Mouse (Mus musculus) lung, embryonic 14.5 days (tissue): ENCODE measurements at regions not wholly inside any gene's neighbourhood (a gene's known extent, or its start where the extent isn't known, plus 50 kb on each side); places are given as distances from the start of the nearest gene placed in this dataset.

Experiments used
- ATAC-seq: fragments of 200-750 bp; cut with Nextera tagmentation; 2 replicates; pipeline ENCODE4 v1.8.0; 2017; ENCODE audit warnings: mild to moderate bottlenecking, moderate TSS enrichment, moderate library complexity; ENCODE audit not compliant: insufficient read depth
- DNase-seq: peaks from one replicate; pipeline ENCODE4 v3.0.0-alpha.2; 2015
- H3K27ac ChIP-seq: fragments of 300-500 bp; sonication (generic); 2 replicates; pipeline ENCODE4 v1.5.1; 2014; ENCODE audit warnings: low read depth, mild to moderate bottlenecking, moderate library complexity
- H3K27me3 ChIP-seq: fragments of 300-500 bp; sonication (generic); 2 replicates; pipeline ENCODE4 v1.6.1; 2014; ENCODE audit warnings: low read length, control low read depth; ENCODE audit not compliant: insufficient read depth
- H3K36me3 ChIP-seq: fragments of 300-500 bp; sonication (generic); 2 replicates; pipeline ENCODE4 v1.6.1; 2014; ENCODE audit warnings: control low read depth; ENCODE audit not compliant: insufficient read depth
- H3K4me1 ChIP-seq: fragments of 300-500 bp; sonication (generic); 2 replicates; pipeline ENCODE4 v1.6.1; 2014; ENCODE audit warnings: antibody characterized with exemption, control low read depth; ENCODE audit not compliant: insufficient read depth
- H3K4me2 ChIP-seq: fragments of 300-500 bp; sonication (generic); 2 replicates; pipeline ENCODE4 v1.6.1; 2014; ENCODE audit warnings: mild to moderate bottlenecking
- H3K4me3 ChIP-seq: fragments of 300-500 bp; sonication (generic); 2 replicates; pipeline ENCODE4 v1.5.1; 2014; ENCODE audit warnings: low read depth, low read length
- H3K9ac ChIP-seq: fragments of 300-500 bp; sonication (generic); 2 replicates; pipeline ENCODE4 v1.6.1; 2014
- H3K9me3 ChIP-seq: fragments of 300-500 bp; sonication (generic); 2 replicates; pipeline ENCODE4 v1.6.1; 2016; ENCODE audit warnings: low read depth, low read length, control low read depth
- CTCF ChIP-seq: IDR thresholded peaks from 2 replicates; pipeline ENCODE4 v1.5.1; 2016; ENCODE audit warnings: antibody characterized with exemption, low read depth
- WGBS: fragments of 180-500 bp; shearing (Covaris S2); extraction: QIAGEN DNeasy Blood & Tissue Kit; methylation state at CpG from one replicate; pipeline ENCODE4 v1.1.7; 2014; 5-methylcytosine and 5-hydroxymethylcytosine counted together

GRCm38 (mm10) chr17:83935232-83935631 lies 87.5 kb upstream of the Haao start:
- Histone ChIP-seq H3K4me3 (no peak overlapping the region), H3K4me2 (no peak overlapping the region), H3K27ac (no peak overlapping the region), H3K9me3 (no peaks in the 10 kb centered on the region), H3K4me1 (peaks cover 17% of the 10 kb centered on the region), H3K36me3 (no peaks in the 10 kb centered on the region), H3K27me3 (no peaks in the 10 kb centered on the region), H3K9ac (no peak overlapping the region)
- no peak for TF ChIP-seq CTCF
- DNase-seq: no peak
- WGBS: 65% methylated on average over 5 of the region's 5 CpGs
- ATAC-seq: no peak

DNA sequence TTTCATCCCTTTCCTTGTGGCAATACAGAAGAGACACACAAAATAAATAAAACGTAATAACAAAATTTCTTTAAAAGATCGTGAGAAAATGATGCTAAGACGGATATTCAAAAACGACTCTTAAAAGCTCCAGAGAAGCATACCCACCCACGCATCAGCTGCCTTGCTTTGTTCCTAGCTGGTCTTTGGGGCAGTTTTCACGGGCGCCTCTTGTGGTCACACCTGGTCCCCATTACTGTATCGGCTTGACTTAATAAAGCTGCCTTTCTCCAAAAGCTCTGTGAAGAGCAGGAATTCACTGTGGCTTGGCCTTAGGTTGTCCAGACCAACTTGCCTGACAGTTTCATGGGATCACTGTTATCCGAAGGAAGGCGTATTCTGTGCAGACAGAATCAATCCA lies 86.0 kb upstream of the Haao start:
- DNase-seq (no peak), ATAC-seq (no peak)
- Histone ChIP-seq H3K27me3 (no peaks in the 10 kb centered on the region), H3K36me3 (no peaks in the 10 kb centered on the region), H3K9me3 (no peaks in the 10 kb centered on the region), H3K4me2 (no peak overlapping the region), H3K4me1 (peaks cover 11% of the 10 kb centered on the region), H3K27ac (no peak overlapping the region), H3K9ac (no peak overlapping the region), H3K4me3 (no peak overlapping the region)
- TF ChIP-seq CTCF: no peak
- WGBS: 83% methylated on average over 10 of the region's 10 CpGs

- H3K4me1 ChIP-seq: no peaks in the 10 kb centered on the region
- H3K9me3 ChIP-seq: no peaks in the 10 kb centered on the region
- H3K36me3 ChIP-seq: no peaks in the 10 kb centered on the region
- H3K27me3 ChIP-seq: no peaks in the 10 kb centered on the region
- TF ChIP-seq CTCF: no peak
- no peak overlapping the region for H3K4me2 ChIP-seq
- 70% methylated on average over 5 of the region's 5 CpGs for WGBS
- H3K27ac ChIP-seq: no peak overlapping the region
- no peak overlapping the region for H3K9ac ChIP-seq
- no peak for DNase-seq
- no peak overlapping the region for H3K4me3 ChIP-seq
- ATAC-seq: no peak
Observed at GRCm38 (mm10) chr17:83930401-83930800, 82.6 kb upstream of the Haao start.

- Histone ChIP-seq H3K4me3 (no peak overlapping the region), H3K36me3 (no peaks in the 10 kb centered on the region), H3K27me3 (no peaks in the 10 kb centered on the region), H3K27ac (no peak overlapping the region), H3K9me3 (no peaks in the 10 kb centered on the region), H3K9ac (no peak overlapping the region), H3K4me1 (no peaks in the 10 kb centered on the region), H3K4me2 (no peak overlapping the region)
- ATAC-seq (no peak), DNase-seq (no peak)
- TF ChIP-seq CTCF: no peak
- 65% methylated on average over 6 of the region's 6 CpGs for WGBS
Observed at GRCm38 (mm10) chr17:83927749-83928387, 80.1 kb upstream of the Haao start.

- Histone ChIP-seq H3K9ac (no peak overlapping the region), H3K27me3 (no peaks in the 10 kb centered on the region), H3K27ac (no peak overlapping the region), H3K36me3 (no peaks in the 10 kb centered on the region), H3K9me3 (no peaks in the 10 kb centered on the region), H3K4me1 (no peaks in the 10 kb centered on the region), H3K4me2 (no peak overlapping the region), H3K4me3 (no peak overlapping the region)
- ATAC-seq (no peak), DNase-seq (peak; percentile 39)
- TF ChIP-seq CTCF: no peak
- WGBS: 45% methylated on average over 16 of the region's 16 CpGs
Observed at GRCm38 (mm10) chr17:83924259-83924922, 76.6 kb upstream of the Haao start.

GRCm38 (mm10) chr17:83920894-83921293 lies 73.1 kb upstream of the Haao start:
- H3K4me3 ChIP-seq: no peak overlapping the region
- H3K4me1 ChIP-seq: peaks cover 19% of the 10 kb centered on the region
- H3K27me3 ChIP-seq: no peaks in the 10 kb centered on the region
- ATAC-seq (no peak), DNase-seq (no peak)
- 72% methylated on average over 8 of the region's 8 CpGs for WGBS
- no peaks in the 10 kb centered on the region for H3K36me3 ChIP-seq
- no peak overlapping the region for H3K9ac ChIP-seq
- H3K27ac ChIP-seq: no peak overlapping the region
- no peaks in the 10 kb centered on the region for H3K9me3 ChIP-seq
- no peak overlapping the region for H3K4me2 ChIP-seq
- TF ChIP-seq CTCF: no peak

- Histone ChIP-seq H3K4me1 (peaks cover 20% of the 10 kb centered on the region), H3K27me3 (no peaks in the 10 kb centered on the region), H3K4me2 (no peak overlapping the region), H3K9me3 (no peaks in the 10 kb centered on the region), H3K36me3 (no peaks in the 10 kb centered on the region), H3K9ac (no peak overlapping the region), H3K4me3 (no peak overlapping the region), H3K27ac (no peak overlapping the region)
- no peak for TF ChIP-seq CTCF
- no peak for ATAC-seq
- WGBS: 20% methylated on average over 4 of the region's 4 CpGs
- DNase-seq: no peak
Observed at GRCm38 (mm10) chr17:83920225-83920624, 72.5 kb upstream of the Haao start.
